Mouse (Mus musculus) heart, postnatal 25 days (tissue): ENCODE results near the gene Mmp21. TPM values are rescaled to one million over a fixed set of nuclear protein-coding genes. Genes with fewer than 3 reads are reported as not detected.
A peak's percentile ranks its signal among the peaks of the same experiment; 100 is the strongest.

Experiments used
- DNase-seq: peaks from one replicate; pipeline ENCODE4 v3.0.0; 2022; ENCODE audit warnings: low spot score
- intact Hi-C: fragments of 180-260 bp; cut with DNase I; formaldehyde crosslinking; loops from one replicate; pipeline ENCODE4 v1.15.1; 2025
- total RNA-seq, 2 experiments: library from RNA; stranded (reverse); gene quantifications; 2 replicates each; pipeline ENCODE4 v1.2.3; 2021

Gene Mmp21
- total RNA-seq, 2 experiments from 2014 or later = not detected

- intact Hi-C loops = no loop called here
- DNase-seq = no peak
Observed at GRCm38 (mm10) chr7:133669071-133669470, 10.8 kb downstream of the Mmp21 start.

DNA sequence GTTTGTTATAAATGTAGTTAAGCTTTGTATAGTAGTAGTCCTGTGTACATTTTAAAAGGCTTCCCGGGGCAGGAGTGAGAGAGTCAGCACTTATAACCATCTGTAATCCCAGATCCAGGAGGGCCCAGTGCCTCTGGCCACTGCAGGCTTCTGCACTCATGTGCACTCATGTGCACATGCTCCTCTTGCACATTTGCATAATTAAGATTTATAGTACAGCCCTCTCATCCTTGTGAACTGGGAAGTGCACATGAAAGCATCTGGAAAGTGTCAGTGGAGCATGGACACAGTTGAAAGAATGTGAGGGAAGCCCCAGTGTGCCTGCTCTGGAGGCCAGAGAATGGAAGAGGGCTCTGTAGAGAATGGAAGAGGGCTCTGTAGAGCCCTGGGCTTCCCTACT, 17.4 kb downstream of the Mmp21 start:
- intact Hi-C loops = no loop called here
- DNase-seq = no peak

GRCm38 (mm10) chr7:133645716-133646115, 34.1 kb downstream of the Mmp21 start:
- intact Hi-C loops = no loop called here
- no peak for DNase-seq

DNA sequence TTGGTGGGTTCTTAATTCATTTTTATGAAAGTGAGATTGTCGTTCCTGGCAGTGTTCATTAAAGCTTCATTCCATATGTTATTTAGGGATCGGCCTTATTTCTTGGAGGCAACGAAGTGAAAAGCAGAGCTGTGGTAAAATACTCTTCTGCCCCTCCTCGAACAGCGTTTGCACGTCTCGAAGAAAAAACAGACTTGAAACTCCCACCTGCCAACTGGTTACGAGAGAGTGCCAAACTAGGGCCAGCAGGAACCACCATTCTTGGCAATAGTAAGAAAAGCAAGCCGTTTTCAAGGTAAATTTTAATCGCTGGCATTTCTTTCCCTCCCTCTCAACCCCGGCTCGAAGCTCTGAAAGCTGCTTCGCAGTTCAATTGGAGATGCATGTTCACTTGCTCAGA, 41.0 kb downstream of the Mmp21 start:
- intact Hi-C loops = loop anchor here (5.0 kb wide), 1 partner anchor 607 kb away; no protein-coding TSS in a partner anchor

GRCm38 (mm10) chr7:133638306-133638705, 41.6 kb downstream of the Mmp21 start:
- intact Hi-C loops = loop anchor here (5.0 kb wide), 1 partner anchor 606 kb away; no protein-coding TSS in a partner anchor

More for the DNA sequence above, 41.0 kb downstream of the Mmp21 start:
- no peak for DNase-seq

GRCm38 (mm10) chr7:133637361-133638305, 42.2 kb downstream of the Mmp21 start, which contains the start of gene Edrf1:
Gene Edrf1 (plus strand): TSS chr7:133637543.
- DNase-seq = peak; percentile 97
- intact Hi-C loops = loop anchor here (5.0 kb wide), 1 partner anchor 605 kb away; no protein-coding TSS in a partner anchor

More at GRCm38 (mm10) chr7:133638306-133638705, 41.6 kb downstream of the Mmp21 start:
- no peak for DNase-seq

GRCm38 (mm10) chr7:133636738-133637352, 43.0 kb downstream of the Mmp21 start:
- peak; percentile 49 for DNase-seq
- intact Hi-C loops = loop anchor here (5.0 kb wide), 1 partner anchor 605 kb away; no protein-coding TSS in a partner anchor

DNA sequence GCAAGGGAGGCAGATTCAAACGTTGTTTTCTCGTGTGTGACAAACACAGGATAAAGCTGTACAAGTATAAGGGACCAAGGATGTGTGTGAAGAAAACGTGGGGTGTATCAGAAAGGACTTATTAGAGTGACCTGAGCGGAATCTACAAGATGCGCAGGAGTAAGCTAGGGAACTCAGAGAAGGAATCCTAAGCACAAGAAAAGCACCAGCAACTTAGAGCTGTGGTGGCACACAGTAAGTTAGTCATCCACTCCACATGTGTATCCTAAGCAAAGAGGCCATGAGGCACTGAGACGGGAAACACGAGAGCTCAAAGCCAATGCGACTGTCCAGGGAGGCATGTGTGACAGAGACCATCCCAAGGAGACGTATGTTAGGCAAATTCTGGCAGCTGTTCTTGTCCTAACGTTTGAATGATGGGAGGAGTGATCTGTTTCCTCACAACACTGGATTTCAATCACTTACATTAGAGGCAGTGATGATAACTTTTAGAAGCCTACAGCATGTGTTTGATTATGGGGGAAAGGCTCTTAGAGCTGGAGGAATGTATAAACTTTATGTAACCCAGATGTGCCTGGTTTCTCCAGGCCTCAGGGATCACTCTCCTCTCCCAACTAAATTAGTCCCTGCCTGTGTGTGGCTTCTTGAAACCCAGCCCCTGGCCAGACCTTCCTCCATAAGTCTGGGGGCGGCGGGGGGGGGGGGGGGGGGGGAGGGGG, 44.8 kb downstream of the Mmp21 start:
- intact Hi-C loops = loop anchor here (5.0 kb wide), 1 partner anchor 603 kb away; no protein-coding TSS in a partner anchor
- DNase-seq = no peak

DNA sequence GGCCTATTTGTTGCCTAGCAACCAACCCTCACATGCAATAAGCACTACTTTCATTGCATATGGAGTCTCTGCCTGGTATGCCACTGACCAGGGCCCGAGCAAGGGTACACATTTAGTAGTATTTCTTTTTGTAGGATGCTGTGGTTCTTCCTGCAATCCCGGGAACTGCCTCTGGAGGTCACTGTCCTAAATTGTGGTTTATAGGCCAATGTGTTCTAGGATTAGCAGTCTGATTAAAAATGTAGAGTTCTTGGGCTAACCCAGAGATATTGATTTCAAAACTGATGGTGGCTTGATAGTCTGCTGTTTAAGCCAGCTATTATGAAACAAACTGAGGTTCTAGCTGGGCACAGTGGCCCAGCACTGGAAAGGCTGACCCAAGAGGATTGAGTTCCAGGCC, 47.4 kb downstream of the Mmp21 start:
- intact Hi-C loops = no loop called here

GRCm38 (mm10) chr7:133630821-133631220, 49.0 kb downstream of the Mmp21 start:
- DNase-seq = no peak
- intact Hi-C loops = no loop called here

More for the DNA sequence above, 47.4 kb downstream of the Mmp21 start:
- DNase-seq = no peak

GRCm38 (mm10) chr7:133627184-133627936, 52.5 kb downstream of the Mmp21 start:
- intact Hi-C loops = no loop called here
- no peak for DNase-seq

Other genes with a start within 250 kb of the Mmp21 start
- gene Tex36, start 77.9 kb downstream of the Mmp21 start, total RNA-seq = not detected
- gene Edrf1, start 42.5 kb downstream of the Mmp21 start, total RNA-seq = 10 to 100 TPM; 10.9 to 11.8 TPM
- 10 to 100 TPM; 46.5 to 57.3 TPM for gene Bccip, start 29.3 kb upstream of the Mmp21 start, total RNA-seq
- gene Uros, start 30.0 kb upstream of the Mmp21 start, total RNA-seq = 10 to 100 TPM; 19.5 to 20.3 TPM
- not detected for gene Fank1, start 96.8 kb upstream of the Mmp21 start, total RNA-seq
- gene Dhx32, start 102.7 kb upstream of the Mmp21 start, total RNA-seq = 10 to 100 TPM; 33.7 to 35.7 TPM